In the genomic region with DNA sequence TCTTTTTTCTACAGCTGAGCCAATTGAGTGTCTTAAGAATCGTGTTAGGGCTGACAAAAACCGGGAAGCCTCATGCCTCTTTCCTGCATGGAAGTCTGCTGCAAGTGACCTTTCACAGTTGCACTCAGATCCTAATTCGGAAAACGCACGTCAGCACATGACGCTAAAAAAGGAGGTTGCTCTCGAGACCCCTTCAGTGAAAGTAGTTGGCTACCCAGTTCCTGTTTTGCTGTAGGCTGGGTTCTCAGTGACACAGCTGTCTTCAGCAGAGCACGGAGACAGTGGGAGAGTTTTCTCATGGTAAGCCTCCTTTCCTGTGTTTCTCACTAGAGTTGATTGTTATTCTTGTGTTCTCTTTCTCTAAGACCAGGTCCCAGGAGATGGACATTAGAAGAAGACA, we compare ENCODE assay signal across 8 mouse cellular contexts. TPM values are rescaled to one million over a fixed set of nuclear protein-coding genes. Genes with fewer than 3 reads are reported as not detected.
DNase-seq lines count a peak whose midpoint lies in the region; TF ChIP-seq lines count a peak whose summit lies in the region.

No protein-coding gene starts in this region.

- TF ChIP-seq CTCF in layer of hippocampus, adult 2 months (conservative IDR thresholded peaks at IDR 0.05) = no peak

- H3K27ac ChIP-seq in layer of hippocampus, adult 2 months = peak overlapping the region; percentile 70

- DNase-seq in layer of hippocampus, adult 2 months (ENCODE audit: low spot score in 2 of 2) = no peak
- no peak for DNase-seq in layer of hippocampus, postnatal 25 days (ENCODE audit: extremely low spot score in 1 of 2, low spot score in 1 of 2)
- peak; percentile 57 to 75 for DNase-seq in heart, adult 9 months (ENCODE audit: low spot score in 2 of 2)
- peak; percentile 34 to 48 for DNase-seq in lung, postnatal 4 days
- peak; percentile 46 to 56 for DNase-seq in thymus, postnatal 10 days (ENCODE audit: low spot score in 2 of 2)
- no peak for DNase-seq in urinary bladder, adult 2 months (ENCODE audit: low spot score)
- DNase-seq in right cerebral cortex, adult 18-20 months = no peak
- no peak for DNase-seq in right cerebral cortex, postnatal 36 days (ENCODE audit: low spot score in 2 of 2)

- H3K4me3 ChIP-seq in layer of hippocampus, adult 2 months = no peak overlapping the region

RNA-seq across cellular contexts. Expression of gene Gpcpd1, which starts 9.7 kb away (rescaled TPM):
- 10 to 100 TPM; 72.3 to 75.6 TPM for total RNA-seq in layer of hippocampus, adult 2 months (2021)
- total RNA-seq in layer of hippocampus, postnatal 25 days (2021) = 10 to 100 TPM; 69.6 to 87.4 TPM
- 24.2 and 25.6 TPM in 2 replicates for polyA plus RNA-seq in urinary bladder, adult 2 months (2012; rRNA removed)

Comparison
In these comparisons a context has a peak if more than half of its experiments do, and no peak if none do; other contexts are left out.
1. DNase-seq: peak in heart, adult 9 months (2 of 2), lung, postnatal 4 days (2 of 2) and thymus, postnatal 10 days (2 of 2); none in layer of hippocampus, adult 2 months (0 of 2), layer of hippocampus, postnatal 25 days (0 of 2), urinary bladder, adult 2 months (single experiment), right cerebral cortex, adult 18-20 months (single experiment) and right cerebral cortex, postnatal 36 days (0 of 2).